Mouse (Mus musculus): ENCODE results near the gene Ank2.

The Ank2 gene

GRCm38 (mm10) chr3:127019728-127020127 lies 479.4 kb downstream of the Ank2 start:
- no peak for DNase-seq (ENCODE audit: low spot score)

- DNase-seq (ENCODE audit: low spot score) = no peak
Observed at GRCm38 (mm10) chr3:127019109-127019508, 480.0 kb downstream of the Ank2 start.

- DNase-seq (ENCODE audit: low spot score) = no peak
Observed at GRCm38 (mm10) chr3:127017523-127017922, 481.6 kb downstream of the Ank2 start.

- DNase-seq (ENCODE audit: low spot score) = no peak
Observed at GRCm38 (mm10) chr3:127015596-127015995, 483.6 kb downstream of the Ank2 start.

- no peak for DNase-seq (ENCODE audit: low spot score)
Observed at GRCm38 (mm10) chr3:127015175-127015574, 484.0 kb downstream of the Ank2 start.

GRCm38 (mm10) chr3:127013976-127014375 lies 485.2 kb downstream of the Ank2 start:
- DNase-seq (ENCODE audit: low spot score) = no peak

- peak; percentile 3 for DNase-seq (ENCODE audit: low spot score)
Observed at GRCm38 (mm10) chr3:127012525-127012924, 486.6 kb downstream of the Ank2 start.

- DNase-seq (ENCODE audit: low spot score) = no peak
Observed at GRCm38 (mm10) chr3:127005898-127006673, 493.1 kb downstream of the Ank2 start.

- DNase-seq (ENCODE audit: low spot score) = no peak
Observed at GRCm38 (mm10) chr3:127004860-127005633, 494.1 kb downstream of the Ank2 start.

- no peak for DNase-seq (ENCODE audit: low spot score)
Observed at GRCm38 (mm10) chr3:127003946-127004345, 495.2 kb downstream of the Ank2 start.

- DNase-seq (ENCODE audit: low spot score) = no peak
Observed at GRCm38 (mm10) chr3:126998742-126999112, 500.4 kb downstream of the Ank2 start.

- no peak for DNase-seq (ENCODE audit: low spot score)
Observed at GRCm38 (mm10) chr3:126998008-126998741, 501.0 kb downstream of the Ank2 start.

- no peak for DNase-seq (ENCODE audit: low spot score)
Observed at GRCm38 (mm10) chr3:126997391-126998007, 501.7 kb downstream of the Ank2 start.

- no peak for DNase-seq (ENCODE audit: low spot score)
Observed at GRCm38 (mm10) chr3:126996721-126997120, 502.4 kb downstream of the Ank2 start.

GRCm38 (mm10) chr3:126995970-126996369 lies 503.2 kb downstream of the Ank2 start:
- no peak for DNase-seq (ENCODE audit: low spot score)

GRCm38 (mm10) chr3:126994149-126994548 lies 505.0 kb downstream of the Ank2 start:
- no peak for DNase-seq (ENCODE audit: low spot score)

GRCm38 (mm10) chr3:126989936-126990335 lies 509.2 kb downstream of the Ank2 start:
- DNase-seq (ENCODE audit: low spot score) = no peak

- no peak for DNase-seq (ENCODE audit: low spot score)
Observed at GRCm38 (mm10) chr3:126986687-126987086, 512.5 kb downstream of the Ank2 start.

GRCm38 (mm10) chr3:126982814-126983213 lies 516.3 kb downstream of the Ank2 start:
- DNase-seq (ENCODE audit: low spot score) = no peak

GRCm38 (mm10) chr3:126981163-126981562 lies 518.0 kb downstream of the Ank2 start:
- no peak for DNase-seq (ENCODE audit: low spot score)

GRCm38 (mm10) chr3:126979635-126980034 lies 519.5 kb downstream of the Ank2 start:
- DNase-seq (ENCODE audit: low spot score) = no peak

- DNase-seq (ENCODE audit: low spot score) = peak; percentile 16
Observed at GRCm38 (mm10) chr3:126978768-126979410, 520.3 kb downstream of the Ank2 start.
